Mouse (Mus musculus): Measurements from ENCODE around the gene Hectd2. TPM values are rescaled to one million over a fixed set of nuclear protein-coding genes. Genes with fewer than 3 reads are reported as not detected.

The Hectd2 gene
- total and polyA plus RNA-seq, 3 experiments: 0.12 to 2.0 TPM; not detected in 1

DNA sequence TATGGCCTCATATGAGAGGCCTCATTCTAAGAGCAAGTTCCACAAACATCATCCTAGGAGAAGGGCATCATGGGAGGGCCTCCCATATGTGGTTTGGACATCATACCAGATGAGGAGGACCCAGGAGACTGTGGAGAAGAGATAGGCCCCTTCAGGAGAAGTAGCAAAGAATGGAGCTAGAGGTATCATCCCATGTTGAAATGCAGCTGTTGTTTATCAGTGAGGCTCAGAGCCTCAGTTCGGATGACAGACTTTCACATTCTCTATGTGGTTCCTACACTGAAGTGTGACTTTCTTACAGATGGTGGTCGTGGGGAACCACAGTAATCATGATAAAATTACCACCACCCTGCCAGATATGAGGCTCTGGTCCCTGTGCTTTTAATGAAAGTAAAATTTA lies 55.9 kb downstream of the Hectd2 start:
- DNase-seq (ENCODE audit: low read depth, low spot score): peak; percentile 82
- 0 out of 2 replicates have a peak overlapping the region, but pooled peaks have one; percentile 8 for H3K27ac ChIP-seq (ENCODE audit: control insufficient read depth, low read depth, low read length)
- no peaks in the 10 kb centered on the region for H3K79me2 ChIP-seq (ENCODE audit: control insufficient read depth, insufficient read depth, low read length, poor library complexity)
- TF ChIP-seq ZMIZ1 (IDR thresholded peaks at IDR 0.05; ENCODE audit: low read depth, low read length) (no peak), TAL1 (IDR thresholded peaks at IDR 0.05; ENCODE audit: low read length) (peak; percentile 87), MYC (IDR thresholded peaks at IDR 0.05; ENCODE audit: low read depth, low read length) (no peak), KAT2A (conservative IDR thresholded peaks at IDR 0.05; ENCODE audit: low read depth, low read length) (no peak), NELFE (IDR thresholded peaks at IDR 0.05; ENCODE audit: low read depth, low read length) (no peak), ZKSCAN1 (IDR thresholded peaks at IDR 0.05; ENCODE audit: low read depth, low read length) (no peak), CTCF (IDR thresholded peaks at IDR 0.05 in 2 of 3, conservative IDR thresholded peaks at IDR 0.05 in 1 of 3; ENCODE audit: control insufficient read depth in 1 of 3, insufficient read depth in 1 of 3, low read depth in 2 of 3, low read length in 3 of 3, poor library complexity in 1 of 3, severe bottlenecking in 1 of 3) (no peak), RCOR1 (IDR thresholded peaks at IDR 0.05; ENCODE audit: low read depth, low read length) (peak; percentile 20; the same call in 1 of the 2 replicates), CHD2 (IDR thresholded peaks at IDR 0.05; ENCODE audit: low read length) (no peak), HCFC1 (IDR thresholded peaks at IDR 0.05; ENCODE audit: low read depth, low read length) (no peak), E2F4 (IDR thresholded peaks at IDR 0.05; ENCODE audit: borderline replicate concordance, low read depth, low read length) (no peak), JUND (IDR thresholded peaks at IDR 0.05; ENCODE audit: low read depth, low read length) (no peak), POLR2AphosphoS2 (IDR thresholded peaks at IDR 0.05; ENCODE audit: low read length) (no peak), CHD1 (IDR thresholded peaks at IDR 0.05; ENCODE audit: low read depth, low read length) (no peak), UBTF (IDR thresholded peaks at IDR 0.05; ENCODE audit: borderline replicate concordance, insufficient read depth, low read depth, low read length) (no peak), NRF1 (IDR thresholded peaks at IDR 0.05; ENCODE audit: insufficient read depth, low read depth, low read length, poor library complexity, severe bottlenecking) (no peak), MXI1 (IDR thresholded peaks at IDR 0.05; ENCODE audit: low read depth, low read length) (no peak), SMC3 (IDR thresholded peaks at IDR 0.05; ENCODE audit: low read depth, low read length) (no peak), TCF12 (IDR thresholded peaks at IDR 0.05; ENCODE audit: low read depth, low read length) (peak; percentile 85), POLR2A (IDR thresholded peaks at IDR 0.05; ENCODE audit: control insufficient read depth in 1 of 2, insufficient read depth in 1 of 2, low read depth in 1 of 2, low read length in 2 of 2, poor library complexity in 1 of 2) (no peak), USF2 (IDR thresholded peaks at IDR 0.05; ENCODE audit: borderline replicate concordance in 1 of 2, insufficient read depth in 1 of 2, low read depth in 1 of 2, low read length in 2 of 2) (no peak), ZNF384 (IDR thresholded peaks at IDR 0.05; ENCODE audit: low read depth, low read length) (no peak), MEF2A (IDR thresholded peaks at IDR 0.05; ENCODE audit: extremely low read depth, insufficient replicate concordance, low read depth, low read length, poor library complexity, severe bottlenecking) (no peak), MAZ (IDR thresholded peaks at IDR 0.05; ENCODE audit: low read depth, low read length) (no peak), ZC3H11A (IDR thresholded peaks at IDR 0.05; ENCODE audit: low read depth, low read length) (no peak), RAD21 (IDR thresholded peaks at IDR 0.05; ENCODE audit: low read depth, low read length) (no peak), POLR2AphosphoS5 (IDR thresholded peaks at IDR 0.05; ENCODE audit: borderline replicate concordance, low read depth, low read length) (no peak), TBP (IDR thresholded peaks at IDR 0.05; ENCODE audit: low read depth, low read length) (no peak), USF1 (IDR thresholded peaks at IDR 0.05; ENCODE audit: low read depth, low read length) (no peak), MAFK (IDR thresholded peaks at IDR 0.05; ENCODE audit: borderline replicate concordance, low read depth, low read length) (no peak), MAX (IDR thresholded peaks at IDR 0.05; ENCODE audit: low read length) (no peak), SIN3A (IDR thresholded peaks at IDR 0.05; ENCODE audit: low read length) (no peak), BHLHE40 (IDR thresholded peaks at IDR 0.05; ENCODE audit: borderline replicate concordance, low read depth, low read length) (peak; percentile 69; the same call in 1 of the 2 replicates), MYB (IDR thresholded peaks at IDR 0.05; ENCODE audit: low read depth, low read length) (no peak), EP300 (IDR thresholded peaks at IDR 0.05; ENCODE audit: low read depth in 1 of 2, low read length in 2 of 2) (peak; percentile 79 to 82), GABPA (IDR thresholded peaks at IDR 0.05; ENCODE audit: low read depth, low read length) (no peak), ELF1 (IDR thresholded peaks at IDR 0.05; ENCODE audit: low read depth, low read length) (no peak), GATA1 (IDR thresholded peaks at IDR 0.05; ENCODE audit: low read depth, low read length) (peak; percentile 76)

More for the DNA sequence above, 55.9 kb downstream of the Hectd2 start:
- Histone ChIP-seq H3K9me3 (replicated peaks; ENCODE audit: insufficient read depth, low read length) (no peaks in the 10 kb centered on the region), H3K9ac (ENCODE audit: control insufficient read depth, low read depth, low read length, poor library complexity, severe bottlenecking) (no peak overlapping the region), H3K36me3 (ENCODE audit: control insufficient read depth in 1 of 2, insufficient read depth in 2 of 2, low read length in 2 of 2) (no peaks in the 10 kb centered on the region), H3K4me3 (ENCODE audit: control insufficient read depth in 1 of 2, insufficient read depth in 1 of 2, low read depth in 2 of 2, low read length in 2 of 2) (no peak overlapping the region), H3K4me1 (ENCODE audit: control insufficient read depth in 1 of 2, insufficient read depth in 2 of 2, low read length in 2 of 2) (peaks cover 0 to 4% of the 10 kb centered on the region in 2 experiments; a peak in 1 of 4 replicates), H3K27me3 (ENCODE audit: control insufficient read depth in 1 of 2, insufficient read depth in 2 of 2, low read length in 2 of 2) (no peaks in the 10 kb centered on the region)
